Mouse (Mus musculus) frontal cortex, postnatal 10 days (tissue): ENCODE data around the gene Ppp1r12a.
"Not testable (repeated sequence)": the region's sequence is repeated elsewhere in the genome, so short reads cannot be mapped to it uniquely, and the experiment has no call there.

Experiments used
- DNase-seq, 2 experiments: peaks; one replicate each; pipeline ENCODE4 v3.0.0; 2022; ENCODE audit warnings: low spot score in 2 of 2, mixed read lengths in 1 of 2

Gene Ppp1r12a

GRCm38 (mm10) chr10:108198945-108199344 lies 37.0 kb downstream of the Ppp1r12a start:
- no peak for DNase-seq

DNA sequence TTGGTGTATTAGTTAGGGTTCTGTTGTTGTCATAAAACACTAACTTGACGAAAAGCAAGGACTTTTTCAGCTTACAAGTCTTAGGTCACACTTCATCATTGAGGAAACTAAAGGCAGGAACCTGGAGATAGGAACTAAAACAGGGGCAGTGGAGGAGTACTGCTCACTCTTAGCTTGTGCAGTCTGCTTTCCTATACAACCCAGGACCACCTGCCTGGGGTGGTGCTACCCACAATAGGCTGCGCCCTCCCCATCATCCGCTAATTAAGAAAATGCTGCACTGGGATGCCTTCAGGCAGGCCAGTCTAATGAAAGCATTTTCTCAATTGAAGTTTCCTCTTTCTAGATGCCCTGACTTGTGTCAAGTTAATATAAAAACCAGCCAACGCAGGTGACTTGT lies 40.1 kb downstream of the Ppp1r12a start:
- DNase-seq = no peak

- DNase-seq = no peak
Observed at GRCm38 (mm10) chr10:108203440-108203839, 41.4 kb downstream of the Ppp1r12a start.

GRCm38 (mm10) chr10:108209396-108209795 lies 47.4 kb downstream of the Ppp1r12a start:
- no peak for DNase-seq

- DNase-seq = no peak
Observed at GRCm38 (mm10) chr10:108224413-108224812, 62.4 kb downstream of the Ppp1r12a start.

GRCm38 (mm10) chr10:108237049-108237448 lies 75.1 kb downstream of the Ppp1r12a start:
- no peak for DNase-seq

DNA sequence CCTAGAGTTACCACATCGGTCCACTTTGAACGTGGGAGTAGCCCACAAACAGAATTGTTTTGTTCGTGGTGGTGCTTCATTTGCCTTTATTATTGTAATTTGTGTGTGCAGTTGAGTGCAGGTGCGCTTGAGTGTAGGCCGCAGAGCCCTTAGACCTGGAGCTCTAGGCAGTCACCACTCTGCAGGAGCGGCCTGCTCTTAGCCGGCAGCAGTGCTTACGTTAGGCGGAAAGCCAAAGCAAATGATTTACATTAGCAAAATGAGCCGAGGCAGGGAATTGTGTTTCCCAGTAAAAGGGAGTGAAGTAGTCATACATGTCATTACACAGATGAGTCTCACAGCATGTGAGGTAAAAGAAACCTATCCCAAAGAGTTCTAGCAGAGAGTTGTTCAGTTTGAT lies 77.1 kb downstream of the Ppp1r12a start:
- DNase-seq = no peak

GRCm38 (mm10) chr10:108250710-108251109 lies 88.7 kb downstream of the Ppp1r12a start:
- no peak for DNase-seq

GRCm38 (mm10) chr10:108251181-108251580 lies 89.2 kb downstream of the Ppp1r12a start:
- DNase-seq = no peak

- no peak for DNase-seq
Observed at GRCm38 (mm10) chr10:108255812-108256376, 93.9 kb downstream of the Ppp1r12a start.

- DNase-seq = no peak
Observed at GRCm38 (mm10) chr10:108260931-108261330, 98.9 kb downstream of the Ppp1r12a start.

DNA sequence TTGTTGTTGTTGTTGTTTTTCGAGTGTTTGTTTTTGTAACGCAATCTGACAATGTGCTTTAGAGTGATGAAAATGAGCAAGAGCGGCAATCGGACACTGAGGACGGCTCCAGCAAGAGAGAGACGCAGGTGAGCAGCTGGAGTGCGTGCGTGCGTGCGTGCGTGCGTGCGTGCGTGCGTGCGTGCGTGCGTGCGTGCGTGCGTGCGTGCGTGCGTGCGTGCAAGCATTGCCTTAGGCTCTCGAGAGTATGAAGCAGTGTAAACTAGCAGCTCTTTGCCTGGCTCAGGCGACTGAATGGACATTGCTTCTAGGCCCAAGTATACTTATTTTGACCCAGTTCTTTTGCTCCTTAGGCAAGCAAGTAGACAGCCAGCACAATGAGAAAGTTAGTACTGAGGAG lies 102.6 kb downstream of the Ppp1r12a start:
- no peak for DNase-seq

DNA sequence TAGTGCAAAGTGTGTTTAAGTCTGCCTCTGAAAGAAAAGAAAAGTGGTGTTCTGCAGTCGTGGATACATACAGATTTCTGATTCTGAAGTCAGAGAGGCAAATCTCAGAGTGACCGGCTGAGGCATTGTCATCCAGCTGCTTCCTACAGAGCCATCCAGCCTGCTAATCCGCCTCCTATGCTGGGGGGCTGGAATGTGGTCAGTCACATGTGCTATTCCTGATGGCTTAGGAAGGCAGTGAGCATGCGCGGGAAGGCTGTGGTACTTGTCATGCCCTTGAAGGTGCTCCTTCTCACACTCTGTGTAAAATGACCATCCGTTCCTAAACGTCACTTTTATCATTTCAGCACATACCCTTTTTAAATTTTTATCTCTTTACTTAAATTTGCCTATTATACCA lies 109.2 kb downstream of the Ppp1r12a start:
- DNase-seq = no peak

DNA sequence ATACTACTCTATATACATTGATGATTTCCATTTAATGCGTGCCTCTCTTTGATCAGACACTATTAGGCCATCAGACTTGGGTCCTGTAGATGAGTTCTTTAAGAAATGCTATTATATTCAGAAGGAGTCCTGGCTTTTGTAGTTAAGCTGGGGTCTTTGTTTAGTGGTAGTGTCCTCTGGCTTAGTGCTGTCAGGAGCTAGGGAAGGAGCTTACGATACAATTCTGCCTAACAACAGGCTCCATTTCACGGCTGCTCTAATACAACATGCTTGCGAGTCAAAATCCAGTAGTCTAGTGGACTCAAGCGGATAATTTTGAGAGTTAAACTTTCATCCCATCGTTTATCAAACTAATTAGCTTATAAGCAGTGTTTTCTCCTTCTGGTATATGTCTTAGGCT lies 114.7 kb downstream of the Ppp1r12a start:
- no peak for DNase-seq

DNA sequence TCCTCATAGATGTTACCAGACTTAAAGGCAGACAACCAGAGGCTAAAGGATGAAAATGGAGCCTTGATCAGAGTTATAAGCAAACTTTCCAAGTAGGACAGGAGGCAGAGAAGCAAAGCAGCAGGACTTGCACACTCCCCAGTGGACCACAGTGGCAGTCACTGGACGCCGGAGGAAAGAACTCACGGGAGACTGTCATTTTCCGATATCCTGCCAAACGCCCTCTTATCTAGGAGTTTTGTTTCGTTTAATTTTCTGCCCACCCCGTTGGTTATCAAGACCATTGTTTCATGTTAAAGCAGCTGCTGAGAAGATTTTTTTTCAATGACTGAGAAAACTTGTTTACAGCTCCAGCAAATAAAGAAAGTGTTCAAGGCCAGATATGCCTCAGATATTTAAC lies 115.2 kb downstream of the Ppp1r12a start:
- no peak for DNase-seq

DNA sequence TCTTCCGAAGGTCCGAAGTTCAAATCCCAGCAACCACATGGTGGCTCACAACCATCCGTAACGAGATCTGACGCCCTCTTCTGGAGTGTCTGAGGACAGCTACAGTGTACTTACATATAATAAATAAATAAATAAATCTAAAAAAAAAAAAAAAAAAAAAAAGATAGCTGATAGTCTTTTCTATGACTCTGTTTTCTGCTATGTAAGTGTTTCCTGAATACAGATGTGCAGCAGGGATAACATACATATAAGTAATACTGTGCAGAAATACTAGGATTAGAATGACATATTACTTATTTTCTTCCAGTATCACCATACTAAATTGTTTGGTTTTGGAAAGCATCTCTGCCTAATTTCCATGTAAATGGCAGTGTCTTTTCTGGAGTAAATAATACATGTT lies 119.1 kb downstream of the Ppp1r12a start:
- DNase-seq = not testable (repeated sequence)

DNA sequence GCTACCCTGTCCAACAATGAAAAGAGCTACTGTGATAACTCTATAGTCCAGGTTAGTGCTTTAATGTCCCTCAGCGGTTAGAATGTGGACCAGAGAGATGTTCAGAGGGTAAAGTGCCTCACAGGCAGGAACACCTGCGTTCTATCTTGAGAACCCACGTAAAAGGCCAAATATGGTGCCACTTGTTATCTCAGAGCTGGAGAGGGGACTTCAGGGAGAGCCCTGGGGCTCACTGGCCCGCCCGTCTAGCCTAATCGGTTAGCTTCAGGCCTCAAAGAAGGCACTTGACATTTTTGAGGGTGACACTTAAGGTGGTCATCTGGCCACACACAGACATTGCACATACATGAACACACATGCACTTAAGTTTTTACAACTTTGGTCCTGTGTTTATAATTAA lies 120.4 kb downstream of the Ppp1r12a start:
- no peak for DNase-seq

DNA sequence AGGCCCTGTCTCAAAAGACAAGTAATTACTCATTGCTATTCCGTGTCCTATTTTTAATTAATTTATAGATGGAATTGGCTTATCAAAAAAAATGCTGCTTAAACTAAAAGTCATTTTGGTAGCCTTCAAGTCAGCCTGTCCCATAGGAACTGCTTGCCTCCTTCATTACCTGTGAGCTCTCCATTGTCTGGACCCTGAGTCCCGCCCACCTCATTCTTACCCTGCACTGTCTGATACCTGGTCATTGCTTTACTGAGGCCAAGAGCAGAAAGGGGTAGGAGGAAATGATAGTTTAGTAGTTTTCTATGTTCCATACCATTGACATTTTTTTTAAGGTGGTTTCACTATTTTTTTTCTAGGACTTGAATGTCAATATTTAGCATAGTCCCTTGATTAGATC lies 121.4 kb downstream of the Ppp1r12a start:
- DNase-seq = no peak

GRCm38 (mm10) chr10:108283837-108284236 lies 121.8 kb downstream of the Ppp1r12a start:
- DNase-seq = no peak

DNA sequence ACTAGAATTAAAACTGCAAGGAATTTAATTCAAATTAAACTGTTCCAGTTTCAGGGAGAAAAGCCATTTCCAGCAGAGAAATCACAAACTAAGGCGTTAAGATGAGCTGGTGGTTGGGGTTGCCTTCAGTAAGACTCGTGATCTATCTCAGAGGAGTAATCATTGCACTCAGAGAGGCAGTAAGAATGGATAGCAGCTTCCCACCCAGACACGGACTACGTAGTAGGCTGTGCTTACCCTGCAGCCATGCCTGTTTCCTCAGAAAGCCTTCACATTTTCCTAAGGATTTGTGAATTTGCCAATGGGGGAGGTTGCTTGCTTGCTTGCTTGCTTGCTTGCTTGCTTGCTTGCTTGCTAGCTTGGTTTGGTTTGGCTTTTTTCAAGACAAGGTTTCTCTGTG lies 122.5 kb downstream of the Ppp1r12a start:
- DNase-seq = no peak

DNA sequence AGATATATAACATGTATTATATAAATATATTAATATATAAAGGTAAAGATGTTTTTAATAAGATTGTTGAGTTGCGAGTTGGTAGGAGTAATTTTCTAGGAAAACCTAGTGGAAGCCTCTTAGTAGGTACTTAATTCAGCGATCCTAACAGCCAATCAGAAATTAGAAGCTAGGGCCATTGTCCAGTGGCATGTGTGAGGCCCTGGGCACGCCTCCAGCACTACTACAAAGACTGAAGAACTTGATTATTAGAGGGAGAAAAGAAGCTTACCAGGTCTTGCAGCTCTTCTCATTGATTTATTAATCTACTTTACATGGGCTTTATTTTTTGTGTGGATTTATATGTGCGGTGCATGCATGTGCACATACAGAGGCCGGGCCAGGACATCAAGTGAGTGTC lies 123.0 kb downstream of the Ppp1r12a start:
- DNase-seq = no peak

- no peak for DNase-seq
Observed at GRCm38 (mm10) chr10:108286658-108287437, 124.9 kb downstream of the Ppp1r12a start.

DNA sequence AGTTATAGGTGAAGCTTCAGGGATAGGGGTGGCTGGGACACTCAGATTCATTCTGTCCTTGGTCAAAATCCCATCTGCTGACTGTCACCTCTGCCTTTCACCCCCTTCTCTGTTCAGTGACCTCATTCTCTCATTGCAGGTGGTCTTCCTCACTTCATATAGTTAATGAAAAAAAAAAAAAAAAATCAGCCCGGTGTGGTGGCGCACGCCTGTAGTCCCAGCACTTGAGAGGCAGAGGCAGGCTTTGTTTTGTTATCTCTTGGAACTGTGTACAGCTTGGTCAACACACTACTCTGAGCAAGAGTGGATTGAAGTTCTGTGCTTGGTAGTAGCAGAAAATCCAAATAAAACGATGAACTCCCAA lies 125.4 kb downstream of the Ppp1r12a start:
- DNase-seq = no peak

GRCm38 (mm10) chr10:108290046-108290445 lies 128.1 kb downstream of the Ppp1r12a start:
- DNase-seq = no peak
